Mouse (Mus musculus) spleen, postnatal 14 days (tissue): ENCODE measurements around the gene Dbndd1.
"Not testable (repeated sequence)": the region's sequence is repeated elsewhere in the genome, so short reads cannot be mapped to it uniquely, and the experiment has no call there.

Source experiments
- DNase-seq, 2 experiments: peaks; one replicate each; pipeline ENCODE4 v3.0.0; 2021 to 2022; ENCODE audit warnings: low spot score in 2 of 2

Gene Dbndd1

DNA sequence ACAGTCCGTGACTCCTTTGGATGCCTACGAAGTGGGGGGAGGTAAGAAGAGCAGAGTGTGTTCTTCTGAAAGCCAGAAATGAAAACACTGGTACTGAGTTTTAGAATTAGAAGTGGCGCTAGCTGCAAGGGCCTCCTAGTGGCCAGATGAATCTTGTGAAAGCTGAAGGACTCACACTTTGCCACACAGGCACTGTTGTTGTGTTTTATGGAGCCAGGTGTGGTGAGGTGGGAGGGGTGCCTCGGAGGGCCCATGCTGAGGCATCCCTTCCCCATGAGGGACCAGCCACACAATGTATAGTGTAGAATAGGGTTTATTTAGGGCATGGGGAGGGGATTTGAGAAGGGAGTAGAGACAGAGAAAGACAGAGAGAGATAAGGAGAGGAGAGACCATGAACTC, 17.6 kb downstream of the Dbndd1 start:
- DNase-seq: no peak

DNA sequence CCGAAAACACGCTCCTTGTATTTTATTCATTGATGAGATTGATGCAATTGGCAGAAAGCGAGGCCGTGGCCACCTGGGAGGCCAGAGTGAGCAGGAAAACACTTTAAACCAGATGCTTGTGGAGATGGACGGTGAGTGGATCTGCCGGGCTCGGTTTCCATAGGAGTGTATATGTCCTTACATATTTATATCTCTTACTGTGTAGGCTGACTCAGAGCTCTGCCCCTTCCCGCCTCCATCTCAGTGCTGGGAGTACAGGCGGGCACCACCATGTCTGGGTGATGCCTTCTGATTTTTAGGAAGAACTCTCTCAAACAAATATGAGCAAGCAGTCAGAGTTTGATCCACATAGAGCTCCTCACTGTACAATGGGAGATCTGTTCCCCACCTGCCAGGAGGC, 22.4 kb downstream of the Dbndd1 start:
- DNase-seq: no peak

DNA sequence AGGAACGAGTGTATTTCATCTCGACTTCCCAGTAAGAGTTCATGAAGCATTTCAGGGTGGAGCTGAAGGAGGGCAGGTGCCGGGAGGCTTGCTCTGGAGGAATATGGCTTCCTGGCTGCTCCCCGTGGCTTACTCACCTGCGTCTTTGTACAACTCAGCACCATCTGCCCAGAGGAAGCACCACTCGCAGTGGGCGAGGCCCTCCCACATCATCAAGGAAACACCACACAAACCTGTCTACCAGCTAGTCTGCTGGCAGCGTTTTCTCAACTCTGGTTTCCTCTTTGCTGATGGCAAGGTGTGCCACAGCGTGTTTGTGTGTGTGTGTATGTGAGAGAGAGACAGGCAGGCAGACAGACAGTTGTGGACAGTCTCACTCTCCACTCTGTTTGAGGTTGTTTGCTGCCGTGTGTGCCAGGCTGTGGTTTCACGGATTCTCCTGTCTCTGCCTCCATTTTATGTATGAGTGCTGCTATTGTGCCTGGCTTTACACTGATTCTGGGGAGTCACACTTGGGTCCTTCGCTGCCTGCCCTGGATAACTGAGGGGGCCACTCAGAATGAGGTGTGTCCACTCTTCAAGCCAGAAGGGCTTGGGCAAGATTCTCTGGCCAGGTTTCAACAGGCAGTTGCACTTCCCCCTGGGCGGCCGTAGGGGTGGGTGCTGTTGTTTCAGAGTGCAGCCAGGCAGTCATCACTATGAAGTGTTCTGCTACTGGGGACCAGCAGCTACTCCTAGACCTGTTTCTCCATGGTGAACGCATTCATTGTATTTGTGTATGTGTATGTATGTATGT, 23.8 kb downstream of the Dbndd1 start:
- DNase-seq: no peak

DNA sequence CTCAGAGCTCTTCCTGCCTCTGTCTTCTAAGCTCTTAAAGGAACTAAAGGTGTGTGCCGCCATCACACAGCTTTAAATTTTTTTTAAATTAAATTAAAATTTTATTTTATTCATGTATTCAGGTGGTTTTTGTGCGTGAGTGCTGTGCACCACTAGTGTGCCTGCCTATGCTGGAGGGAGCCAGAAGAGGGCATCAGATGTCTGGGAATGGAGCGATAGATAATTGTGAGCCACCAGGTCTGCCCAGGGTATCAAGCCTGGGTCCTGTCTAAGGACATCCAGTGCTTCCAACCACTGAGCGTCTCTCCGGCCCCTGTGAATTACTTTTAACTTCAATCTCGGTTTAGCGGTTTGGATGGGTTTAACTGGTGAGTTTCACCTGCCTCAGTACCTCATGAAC, 32.6 kb downstream of the Dbndd1 start:
- no peak for DNase-seq

DNA sequence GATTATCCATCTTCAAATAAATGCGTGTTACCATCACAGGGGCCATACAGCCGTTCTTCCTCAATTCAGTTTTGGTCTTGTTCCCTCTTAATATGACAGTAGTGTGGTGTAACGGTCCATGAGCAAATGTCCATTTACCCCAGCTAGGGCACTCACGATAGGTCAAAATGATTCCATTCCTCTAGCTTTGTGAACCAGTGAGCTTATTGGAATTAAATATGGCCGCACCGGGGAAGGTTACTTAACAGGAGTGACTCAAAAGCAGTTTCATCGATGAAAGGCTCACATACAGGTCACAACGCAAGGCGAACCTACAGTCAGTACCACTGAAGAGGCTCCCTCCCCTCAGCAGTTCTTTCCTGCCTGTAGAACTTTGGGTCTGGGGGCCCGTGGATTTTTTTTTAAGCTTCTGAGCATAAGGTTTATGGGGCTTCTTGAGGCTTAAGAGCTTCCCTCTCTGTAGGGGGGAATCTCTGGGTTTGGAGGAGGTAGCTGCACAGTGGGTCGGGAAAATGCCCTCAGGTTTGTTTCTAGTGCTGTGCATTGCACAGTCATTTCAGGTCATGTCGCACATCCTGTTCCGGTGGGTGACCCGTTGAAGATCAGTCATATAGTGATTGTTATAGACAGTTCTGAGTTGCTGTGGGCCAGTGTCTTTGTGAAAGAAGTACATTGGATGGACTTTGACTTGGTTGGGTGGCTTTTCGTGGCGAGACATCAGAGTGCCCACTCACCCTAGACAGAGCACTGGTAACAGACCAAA, 36.6 kb downstream of the Dbndd1 start:
- DNase-seq: no peak

DNA sequence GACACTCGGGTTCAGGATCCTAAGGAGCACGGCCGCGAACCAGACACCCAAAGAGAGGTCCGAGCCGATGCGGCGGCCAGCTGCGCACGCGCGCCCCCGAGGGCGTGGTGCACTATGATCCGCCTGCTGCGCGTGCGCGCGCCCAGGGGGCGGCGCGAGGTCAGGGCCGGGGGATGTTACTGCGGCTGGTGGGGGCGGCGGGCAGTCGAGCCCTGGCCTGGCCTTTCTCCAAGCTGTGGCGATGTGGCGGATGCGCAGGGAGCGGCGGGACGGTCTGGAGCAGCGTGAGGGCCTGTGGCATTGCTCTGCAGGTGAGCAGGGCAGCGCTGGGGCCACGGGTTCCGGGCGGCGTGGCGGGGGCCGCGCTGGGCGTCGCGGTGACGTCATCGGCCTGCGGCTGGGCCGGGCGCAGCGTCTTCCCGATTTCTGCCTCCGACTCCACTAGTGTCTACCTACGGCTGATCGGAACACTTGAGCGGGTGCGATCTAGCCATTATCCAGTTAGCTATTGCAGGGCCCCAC, 37.5 kb downstream of the Dbndd1 start, which contains the start of gene Afg3l1:
TSS of gene Afg3l1 (plus strand) at position 167 of the 522 bp plus-strand sequence.
- DNase-seq: peak; percentile 84 to 88

DNA sequence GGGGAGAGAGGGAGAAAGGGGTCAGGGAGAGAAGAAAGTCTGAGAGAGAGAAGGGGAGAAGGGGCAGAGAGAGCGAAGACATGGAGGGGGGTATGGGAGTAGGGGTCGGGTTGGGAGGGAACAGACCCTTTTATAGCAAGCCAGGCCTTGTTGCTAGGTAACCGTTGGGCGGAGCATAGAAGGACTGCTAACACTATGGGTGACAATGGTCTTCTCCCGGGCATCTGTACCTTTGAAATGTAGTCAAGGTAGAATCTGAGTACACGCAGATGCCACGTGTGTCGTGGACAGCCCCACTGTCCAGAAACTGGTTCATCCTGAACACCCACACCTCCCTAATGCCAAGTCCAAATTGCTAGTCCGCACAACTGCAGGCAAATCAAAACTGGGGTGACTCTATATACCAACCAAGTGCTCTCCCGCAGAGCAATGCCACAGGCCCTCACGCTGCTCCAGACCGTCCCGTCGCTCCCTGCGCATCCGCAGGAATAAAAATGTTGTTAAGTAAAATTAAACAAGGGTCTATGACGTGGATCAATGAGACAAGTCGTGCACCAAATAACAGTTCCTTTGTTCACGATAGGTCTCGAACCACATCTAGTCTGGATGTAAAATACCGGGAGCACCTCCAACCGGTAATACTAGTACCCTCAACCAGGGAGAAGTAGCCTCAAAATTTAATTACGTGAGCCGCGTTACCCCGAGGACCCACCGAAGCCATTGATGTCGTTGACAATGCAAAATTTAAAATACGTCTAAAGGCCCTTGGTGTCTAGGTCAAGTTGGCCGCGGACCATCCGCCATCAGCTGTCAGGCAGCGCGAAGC, 38.1 kb downstream of the Dbndd1 start:
- DNase-seq: no peak

DNA sequence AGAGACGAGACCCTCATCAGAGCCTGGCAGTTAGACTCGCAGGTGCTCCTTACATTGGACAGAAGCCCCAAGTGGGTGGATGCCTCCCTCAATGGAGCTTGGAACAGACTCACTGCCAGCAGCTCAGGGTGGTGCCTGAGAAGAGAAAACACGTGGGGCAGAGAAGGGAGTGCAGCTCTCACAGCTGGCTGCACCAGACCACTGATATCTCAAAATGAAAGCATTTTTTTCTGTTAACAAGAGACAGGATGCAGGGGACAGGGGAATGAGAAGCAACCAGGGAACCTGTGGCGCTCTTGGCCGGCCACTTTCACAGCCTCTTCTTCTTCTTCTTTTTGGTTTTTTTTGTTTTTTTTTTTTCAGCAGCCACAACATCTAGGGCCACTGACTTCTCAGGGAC, 40.7 kb downstream of the Dbndd1 start:
- not testable (repeated sequence) for DNase-seq

DNA sequence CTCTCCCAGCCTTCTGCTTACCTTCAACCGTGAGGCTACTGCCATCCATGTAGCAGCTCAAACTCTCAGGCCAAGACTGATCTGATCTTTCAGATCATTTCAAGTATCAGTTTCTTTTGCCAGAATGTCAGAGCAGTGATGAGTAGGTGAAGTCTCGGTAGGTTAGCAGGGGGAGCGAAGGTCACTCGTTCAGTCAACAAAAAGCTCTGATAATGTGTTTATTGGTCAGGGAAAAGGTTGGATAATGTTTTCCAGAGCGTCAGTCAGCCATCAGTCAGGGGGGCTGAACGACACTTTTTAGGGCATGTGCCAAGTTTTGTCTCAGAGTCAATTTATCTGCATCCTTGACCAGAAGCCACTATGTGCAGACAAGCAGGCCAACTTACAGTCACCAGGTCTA, 42.3 kb downstream of the Dbndd1 start:
- not testable (repeated sequence) for DNase-seq

DNA sequence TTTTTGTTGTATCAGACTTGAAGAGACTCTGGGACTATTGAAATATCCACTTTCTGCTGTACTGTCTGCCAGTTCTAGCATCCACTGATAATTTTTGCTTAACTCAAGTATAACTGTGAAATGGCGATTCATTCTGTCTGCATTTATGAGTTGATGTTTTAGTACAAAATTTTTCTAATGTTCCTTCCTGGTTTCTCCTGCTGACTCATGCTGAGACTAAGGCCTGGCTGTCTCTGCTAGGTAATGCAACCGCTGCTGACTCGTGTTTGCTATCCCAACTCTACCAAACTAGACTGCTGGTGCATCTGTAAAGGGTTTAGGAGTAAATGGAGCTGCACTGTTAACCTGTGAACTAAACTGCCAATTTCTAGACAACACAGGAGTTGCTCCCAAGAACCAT, 47.8 kb downstream of the Dbndd1 start:
- DNase-seq: no peak

DNA sequence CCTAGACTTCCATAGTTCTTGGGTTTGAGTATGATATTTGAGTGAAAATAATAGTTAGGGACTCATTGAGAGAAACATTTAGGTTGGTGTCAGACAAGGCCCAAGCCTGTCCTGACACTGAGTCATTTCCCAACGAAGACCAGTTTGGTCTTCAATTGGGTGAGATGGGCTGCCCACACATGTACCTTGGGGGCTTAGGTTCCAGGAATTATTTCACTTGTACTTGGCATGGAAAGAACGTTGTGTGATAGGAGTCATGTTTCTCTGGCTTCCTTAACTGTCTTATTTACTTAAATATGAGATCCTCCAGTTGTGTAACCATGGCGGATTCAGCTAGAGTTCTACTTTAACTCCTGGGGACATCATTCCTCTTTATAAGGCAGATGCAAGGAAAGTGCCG, 51.6 kb downstream of the Dbndd1 start:
- no peak for DNase-seq
